Mouse (Mus musculus) left cerebral cortex, postnatal 4 days (tissue): ENCODE measurements around the gene Camk2g. TPM values are rescaled to one million over a fixed set of nuclear protein-coding genes. Genes with fewer than 3 reads are reported as not detected.

ENCODE experiments used
- microRNA-seq: library from miRNA; unstranded; fragments of <30 nt; microRNA quantifications from one replicate; pipeline ENCODE4 v1.2.0, GENCODE M21; 2022
- total RNA-seq, 2 experiments: library from RNA; stranded (reverse); gene quantifications; 2 replicates each; pipeline ENCODE4 v1.2.3; 2021

Camk2g gene
- total RNA-seq, 2 experiments from 2014 or later = 184 to 193 TPM

Small RNAs within 50 kb of the gene (microRNA-seq; reads per million reads assigned to microRNA genes)
- not detected for gene Mir6946

Other genes with a start within 250 kb of the Camk2g start
- 100 to 1,000 TPM; 355 to 362 TPM for gene Ppp3cb, start 247.5 kb downstream of the Camk2g start, total RNA-seq
- gene Usp54, start 153.0 kb downstream of the Camk2g start, total RNA-seq = 10 to 100 TPM; 23.0 to 26.9 TPM
- gene Myoz1, start 137.5 kb downstream of the Camk2g start, total RNA-seq = not detected
- gene Synpo2l, start 125.7 kb downstream of the Camk2g start, total RNA-seq = under 1 TPM; 0.16 to 0.28 TPM
- 100 to 1,000 TPM; 124 to 151 TPM for gene Sec24c, start 119.8 kb downstream of the Camk2g start, total RNA-seq
- 10 to 100 TPM; 21.9 to 22.3 TPM for gene Fut11, start 99.1 kb downstream of the Camk2g start, total RNA-seq
- 10 to 100 TPM; 75.5 to 76.4 TPM for gene Chchd1, start 91.1 kb downstream of the Camk2g start, total RNA-seq
- gene Zswim8, start 86.5 kb downstream of the Camk2g start, total RNA-seq = 100 to 1,000 TPM; 182 to 183 TPM
- 10 to 100 TPM; 22.6 to 23.5 TPM for gene Ndst2, start 59.5 kb downstream of the Camk2g start, total RNA-seq
- 1 to 10 TPM; 2.6 to 3.4 TPM for gene Plau, start 42.6 kb upstream of the Camk2g start, total RNA-seq
- 10 to 100 TPM; 21.0 to 21.9 TPM for gene Vcl, start 135.3 kb upstream of the Camk2g start, total RNA-seq